Mouse (Mus musculus): ENCODE measurements around the gene Becn1. TPM values are rescaled to one million over a fixed set of nuclear protein-coding genes. Genes with fewer than 3 reads are reported as not detected.

The Becn1 gene
- total and polyA plus RNA-seq, 3 experiments: 122 to 167 TPM; not detected in 1

DNA sequence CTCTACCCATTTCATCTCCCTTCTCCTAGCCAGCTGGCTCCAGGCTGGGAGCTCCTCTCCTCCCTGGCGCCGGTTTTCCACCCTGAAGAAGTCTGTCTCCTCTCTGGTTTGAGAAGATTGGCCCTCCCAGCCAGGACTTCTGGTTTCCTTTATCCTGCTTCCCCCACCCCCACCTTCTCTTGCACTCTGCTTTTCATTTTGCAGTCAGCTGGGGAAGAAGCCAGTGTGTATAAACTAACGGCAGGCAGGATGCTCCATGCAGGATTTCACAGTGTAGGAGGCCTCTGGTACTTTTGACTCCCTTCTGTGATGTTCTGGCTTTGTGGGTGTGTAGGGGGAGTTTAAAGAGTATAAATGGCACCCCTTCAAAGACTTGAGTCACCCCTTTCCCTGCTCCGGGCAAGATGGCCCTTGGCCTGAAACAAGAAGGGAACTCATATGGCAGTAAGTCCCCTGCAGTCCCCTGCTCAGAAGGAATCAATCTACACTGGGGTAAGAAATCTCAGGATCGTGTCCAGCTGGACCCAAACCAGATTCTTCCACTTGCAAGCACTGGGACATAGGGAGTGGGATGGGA, 63.9 kb downstream of the Becn1 start:
- H3K36me3 ChIP-seq (ENCODE audit: control insufficient read depth in 1 of 2, insufficient read depth in 2 of 2, low read length in 2 of 2): no peaks in the 10 kb centered on the region
- H3K9me3 ChIP-seq (replicated peaks; ENCODE audit: insufficient read depth, low read length): no peaks in the 10 kb centered on the region
- no peak overlapping the region for H3K9ac ChIP-seq (ENCODE audit: control insufficient read depth, low read depth, low read length, poor library complexity, severe bottlenecking)
- H3K27ac ChIP-seq (ENCODE audit: control insufficient read depth, low read depth, low read length): no peak overlapping the region
- H3K79me2 ChIP-seq (ENCODE audit: control insufficient read depth, insufficient read depth, low read length, poor library complexity): no peaks in the 10 kb centered on the region
- DNase-seq (ENCODE audit: low read depth, low spot score): no peak
- TF ChIP-seq NELFE (IDR thresholded peaks at IDR 0.05; ENCODE audit: low read depth, low read length): no peak
- no peak for TF ChIP-seq ZMIZ1 (IDR thresholded peaks at IDR 0.05; ENCODE audit: low read depth, low read length)
- no peak for TF ChIP-seq KAT2A (conservative IDR thresholded peaks at IDR 0.05; ENCODE audit: low read depth, low read length)
- TF ChIP-seq MYC (IDR thresholded peaks at IDR 0.05; ENCODE audit: low read depth, low read length): no peak
- no peak for TF ChIP-seq ZKSCAN1 (IDR thresholded peaks at IDR 0.05; ENCODE audit: low read depth, low read length)
- TF ChIP-seq HCFC1 (IDR thresholded peaks at IDR 0.05; ENCODE audit: low read depth, low read length): no peak
- TF ChIP-seq MEF2A (IDR thresholded peaks at IDR 0.05; ENCODE audit: extremely low read depth, insufficient replicate concordance, low read depth, low read length, poor library complexity, severe bottlenecking): no peak
- no peak for TF ChIP-seq ZNF384 (IDR thresholded peaks at IDR 0.05; ENCODE audit: low read depth, low read length)
- TF ChIP-seq MAZ (IDR thresholded peaks at IDR 0.05; ENCODE audit: low read depth, low read length): no peak
- no peak for TF ChIP-seq RAD21 (IDR thresholded peaks at IDR 0.05; ENCODE audit: low read depth, low read length)
- TF ChIP-seq SMC3 (IDR thresholded peaks at IDR 0.05; ENCODE audit: low read depth, low read length): no peak
- no peak for TF ChIP-seq GABPA (IDR thresholded peaks at IDR 0.05; ENCODE audit: low read depth, low read length)
- no peak for TF ChIP-seq ETS1 (IDR thresholded peaks at IDR 0.05; ENCODE audit: low read depth, low read length)
- no peak for TF ChIP-seq CHD1 (IDR thresholded peaks at IDR 0.05; ENCODE audit: low read depth, low read length)
- peaks cover 0 to 12% of the 10 kb centered on the region in 2 experiments for H3K27me3 ChIP-seq (ENCODE audit: control insufficient read depth in 1 of 2, insufficient read depth in 2 of 2, low read length in 2 of 2)
- no peaks in the 10 kb centered on the region; a peak in 1 of 4 replicates for H3K4me1 ChIP-seq (ENCODE audit: control insufficient read depth in 1 of 2, insufficient read depth in 2 of 2, low read length in 2 of 2)
- H3K4me3 ChIP-seq (ENCODE audit: control insufficient read depth in 1 of 2, insufficient read depth in 1 of 2, low read depth in 2 of 2, low read length in 2 of 2): no peak overlapping the region

DNA sequence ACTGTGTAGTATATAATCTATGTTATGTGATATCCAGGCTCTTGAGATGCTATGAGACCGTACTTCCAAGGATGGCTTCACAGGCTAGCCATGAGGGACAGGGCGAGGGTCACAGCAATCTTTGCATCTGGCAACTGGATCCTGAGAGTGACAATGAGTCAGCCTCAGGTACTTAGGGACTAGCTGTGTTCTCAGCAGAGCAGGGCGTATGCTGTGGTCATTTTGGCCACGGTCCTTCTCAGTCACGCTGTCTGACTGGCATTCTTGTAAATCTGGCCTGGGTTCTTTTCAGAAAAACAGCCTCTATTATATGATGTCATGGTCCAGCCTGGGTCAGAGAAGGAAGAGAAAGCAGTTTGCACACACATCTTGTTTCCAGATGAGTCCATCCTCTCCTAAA, 65.3 kb downstream of the Becn1 start:
- H3K9ac ChIP-seq (ENCODE audit: control insufficient read depth, low read depth, low read length, poor library complexity, severe bottlenecking): no peak overlapping the region
- no peak for DNase-seq (ENCODE audit: low read depth, low spot score)
- no peaks in the 10 kb centered on the region for H3K9me3 ChIP-seq (replicated peaks; ENCODE audit: insufficient read depth, low read length)
- H3K36me3 ChIP-seq (ENCODE audit: control insufficient read depth in 1 of 2, insufficient read depth in 2 of 2, low read length in 2 of 2): peaks cover 0 to 9% of the 10 kb centered on the region in 2 experiments; a peak in 2 of 4 replicates
- no peak overlapping the region for H3K27ac ChIP-seq (ENCODE audit: control insufficient read depth, low read depth, low read length)
- TF ChIP-seq ETS1 (IDR thresholded peaks at IDR 0.05; ENCODE audit: low read depth, low read length) (no peak), MEF2A (IDR thresholded peaks at IDR 0.05; ENCODE audit: extremely low read depth, insufficient replicate concordance, low read depth, low read length, poor library complexity, severe bottlenecking) (no peak), POLR2AphosphoS2 (IDR thresholded peaks at IDR 0.05; ENCODE audit: low read length) (no peak)
- H3K79me2 ChIP-seq (ENCODE audit: control insufficient read depth, insufficient read depth, low read length, poor library complexity): no peaks in the 10 kb centered on the region
- peaks cover 0 to 9% of the 10 kb centered on the region in 2 experiments for H3K27me3 ChIP-seq (ENCODE audit: control insufficient read depth in 1 of 2, insufficient read depth in 2 of 2, low read length in 2 of 2)
- H3K4me3 ChIP-seq (ENCODE audit: control insufficient read depth in 1 of 2, insufficient read depth in 1 of 2, low read depth in 2 of 2, low read length in 2 of 2): no peak overlapping the region
- peaks cover 0 to 6% of the 10 kb centered on the region in 2 experiments; a peak in 3 of 4 replicates for H3K4me1 ChIP-seq (ENCODE audit: control insufficient read depth in 1 of 2, insufficient read depth in 2 of 2, low read length in 2 of 2)

Other genes with a start within 250 kb of the Becn1 start
Only the 30 nearest of the 31 such genes appear.
- gene Naglu, start 232.3 kb downstream of the Becn1 start, total RNA-seq (2012; rRNA removed): 1.1 and 1.5 TPM in 2 replicates
- gene Naglu, start 232.3 kb downstream of the Becn1 start, polyA plus RNA-seq (2012; ENCODE audit: insufficient read depth in 1 of 2, insufficient read length in 2 of 2, low read depth in 1 of 2, low replicate concordance in 2 of 2, missing spikeins in 1 of 2): 1 to 10 TPM in 1 of 2 experiments, not detected in 1; 3.1 TPM
- not detected in 2 replicates for gene Hsd17b1, start 223.9 kb downstream of the Becn1 start, total RNA-seq (2012; rRNA removed)
- gene Hsd17b1, start 223.9 kb downstream of the Becn1 start, polyA plus RNA-seq (2012; ENCODE audit: insufficient read depth in 1 of 2, insufficient read length in 2 of 2, low read depth in 1 of 2, low replicate concordance in 2 of 2, missing spikeins in 1 of 2): not detected
- gene Coasy, start 219.7 kb downstream of the Becn1 start, total RNA-seq (2012; rRNA removed): 34.8 and 42.9 TPM in 2 replicates
- 10 to 100 TPM in 1 of 2 experiments, not detected in 1; 44.2 TPM for gene Coasy, start 219.7 kb downstream of the Becn1 start, polyA plus RNA-seq (2012; ENCODE audit: insufficient read depth in 1 of 2, insufficient read length in 2 of 2, low read depth in 1 of 2, low replicate concordance in 2 of 2, missing spikeins in 1 of 2)
- 70.8 and 75.9 TPM in 2 replicates for gene Mlx, start 215.0 kb downstream of the Becn1 start, total RNA-seq (2012; rRNA removed)
- gene Mlx, start 215.0 kb downstream of the Becn1 start, polyA plus RNA-seq (2012; ENCODE audit: insufficient read depth in 1 of 2, insufficient read length in 2 of 2, low read depth in 1 of 2, low replicate concordance in 2 of 2, missing spikeins in 1 of 2): 10 to 100 TPM in 1 of 2 experiments, not detected in 1; 57.5 TPM
- gene Psmc3ip, start 206.8 kb downstream of the Becn1 start, total RNA-seq (2012; rRNA removed): 9.1 and 14.5 TPM in 2 replicates
- 1 to 10 TPM in 1 of 2 experiments, not detected in 1; 8.2 TPM for gene Psmc3ip, start 206.8 kb downstream of the Becn1 start, polyA plus RNA-seq (2012; ENCODE audit: insufficient read depth in 1 of 2, insufficient read length in 2 of 2, low read depth in 1 of 2, low replicate concordance in 2 of 2, missing spikeins in 1 of 2)
- gene Retreg3, start 182.4 kb downstream of the Becn1 start, total RNA-seq (2012; rRNA removed): 17.0 and 24.6 TPM in 2 replicates
- gene Retreg3, start 182.4 kb downstream of the Becn1 start, polyA plus RNA-seq (2012; ENCODE audit: insufficient read depth in 1 of 2, insufficient read length in 2 of 2, low read depth in 1 of 2, low replicate concordance in 2 of 2, missing spikeins in 1 of 2): 10 to 100 TPM in 1 of 2 experiments, not detected in 1; 23.4 TPM
- 60.0 and 68.1 TPM in 2 replicates for gene Tubg1, start 182.3 kb downstream of the Becn1 start, total RNA-seq (2012; rRNA removed)
- gene Tubg1, start 182.3 kb downstream of the Becn1 start, polyA plus RNA-seq (2012; ENCODE audit: insufficient read depth in 1 of 2, insufficient read length in 2 of 2, low read depth in 1 of 2, low replicate concordance in 2 of 2, missing spikeins in 1 of 2): 100 to 1,000 TPM; 125 to 183 TPM
- gene Tubg2, start 146.4 kb downstream of the Becn1 start, total RNA-seq (2012; rRNA removed): not detected in 2 replicates
- not detected for gene Tubg2, start 146.4 kb downstream of the Becn1 start, polyA plus RNA-seq (2012; ENCODE audit: insufficient read depth in 1 of 2, insufficient read length in 2 of 2, low read depth in 1 of 2, low replicate concordance in 2 of 2, missing spikeins in 1 of 2)
- gene Cntnap1, start 131.8 kb downstream of the Becn1 start, total RNA-seq (2012; rRNA removed): not detected in 2 replicates
- gene Cntnap1, start 131.8 kb downstream of the Becn1 start, polyA plus RNA-seq (2012; ENCODE audit: insufficient read depth in 1 of 2, insufficient read length in 2 of 2, low read depth in 1 of 2, low replicate concordance in 2 of 2, missing spikeins in 1 of 2): under 1 TPM in 1 of 2 experiments, not detected in 1; 0.01 TPM
- 0.81 and 1.4 TPM in 2 replicates for gene Plekhh3, start 130.9 kb downstream of the Becn1 start, total RNA-seq (2012; rRNA removed)
- gene Plekhh3, start 130.9 kb downstream of the Becn1 start, polyA plus RNA-seq (2012; ENCODE audit: insufficient read depth in 1 of 2, insufficient read length in 2 of 2, low read depth in 1 of 2, low replicate concordance in 2 of 2, missing spikeins in 1 of 2): 1 to 10 TPM in 1 of 2 experiments, not detected in 1; 1.5 TPM
- gene Ccr10, start 126.8 kb downstream of the Becn1 start, total RNA-seq (2012; rRNA removed): not detected in 2 replicates
- not detected for gene Ccr10, start 126.8 kb downstream of the Becn1 start, polyA plus RNA-seq (2012; ENCODE audit: insufficient read depth in 1 of 2, insufficient read length in 2 of 2, low read depth in 1 of 2, low replicate concordance in 2 of 2, missing spikeins in 1 of 2)
- 5.0 and 6.3 TPM in 2 replicates for gene Ezh1, start 75.8 kb downstream of the Becn1 start, total RNA-seq (2012; rRNA removed)
- gene Ezh1, start 75.8 kb downstream of the Becn1 start, polyA plus RNA-seq (2012; ENCODE audit: insufficient read depth in 1 of 2, insufficient read length in 2 of 2, low read depth in 1 of 2, low replicate concordance in 2 of 2, missing spikeins in 1 of 2): 1 to 10 TPM in 1 of 2 experiments, not detected in 1; 8.4 TPM
- gene Ramp2, start 56.3 kb downstream of the Becn1 start, total RNA-seq (2012; rRNA removed): 0.12 TPM in 1 of 2 replicates, not detected in the other
- gene Ramp2, start 56.3 kb downstream of the Becn1 start, polyA plus RNA-seq (2012; ENCODE audit: insufficient read depth in 1 of 2, insufficient read length in 2 of 2, low read depth in 1 of 2, low replicate concordance in 2 of 2, missing spikeins in 1 of 2): not detected
- 68.4 and 75.5 TPM in 2 replicates for gene Vps25, start 48.6 kb downstream of the Becn1 start, total RNA-seq (2012; rRNA removed)
- gene Vps25, start 48.6 kb downstream of the Becn1 start, polyA plus RNA-seq (2012; ENCODE audit: insufficient read depth in 1 of 2, insufficient read length in 2 of 2, low read depth in 1 of 2, low replicate concordance in 2 of 2, missing spikeins in 1 of 2): 100 to 1,000 TPM in 1 of 2 experiments, not detected in 1; 107 TPM
- gene Wnk4, start 41.7 kb downstream of the Becn1 start, total RNA-seq (2012; rRNA removed): 0.72 and 0.92 TPM in 2 replicates
- gene Wnk4, start 41.7 kb downstream of the Becn1 start, polyA plus RNA-seq (2012; ENCODE audit: insufficient read depth in 1 of 2, insufficient read length in 2 of 2, low read depth in 1 of 2, low replicate concordance in 2 of 2, missing spikeins in 1 of 2): 1 to 10 TPM in 1 of 2 experiments, not detected in 1; 3.4 TPM
- 2.4 TPM in 2 replicates for gene Cntd1, start 23.3 kb downstream of the Becn1 start, total RNA-seq (2012; rRNA removed)
- under 1 TPM in 1 of 2 experiments, not detected in 1; 0.84 TPM for gene Cntd1, start 23.3 kb downstream of the Becn1 start, polyA plus RNA-seq (2012; ENCODE audit: insufficient read depth in 1 of 2, insufficient read length in 2 of 2, low read depth in 1 of 2, low replicate concordance in 2 of 2, missing spikeins in 1 of 2)
- gene Coa3, start 23.2 kb downstream of the Becn1 start, total RNA-seq (2012; rRNA removed): 294 and 325 TPM in 2 replicates
- 100 to 1,000 TPM in 1 of 2 experiments, not detected in 1; 120 TPM for gene Coa3, start 23.2 kb downstream of the Becn1 start, polyA plus RNA-seq (2012; ENCODE audit: insufficient read depth in 1 of 2, insufficient read length in 2 of 2, low read depth in 1 of 2, low replicate concordance in 2 of 2, missing spikeins in 1 of 2)
- gene Psme3, start 13.9 kb upstream of the Becn1 start, total RNA-seq (2012; rRNA removed): 129 and 139 TPM in 2 replicates
- gene Psme3, start 13.9 kb upstream of the Becn1 start, polyA plus RNA-seq (2012; ENCODE audit: insufficient read depth in 1 of 2, insufficient read length in 2 of 2, low read depth in 1 of 2, low replicate concordance in 2 of 2, missing spikeins in 1 of 2): 100 to 1,000 TPM; 369 to 446 TPM
- 9.1 and 12.1 TPM in 2 replicates for gene Aoc2, start 22.8 kb upstream of the Becn1 start, total RNA-seq (2012; rRNA removed)
- 10 to 100 TPM in 1 of 2 experiments, not detected in 1; 21.1 TPM for gene Aoc2, start 22.8 kb upstream of the Becn1 start, polyA plus RNA-seq (2012; ENCODE audit: insufficient read depth in 1 of 2, insufficient read length in 2 of 2, low read depth in 1 of 2, low replicate concordance in 2 of 2, missing spikeins in 1 of 2)
- 0.62 and 0.69 TPM in 2 replicates for gene Aoc3, start 28.3 kb upstream of the Becn1 start, total RNA-seq (2012; rRNA removed)
- 1 to 10 TPM in 1 of 2 experiments, not detected in 1; 2.2 TPM for gene Aoc3, start 28.3 kb upstream of the Becn1 start, polyA plus RNA-seq (2012; ENCODE audit: insufficient read depth in 1 of 2, insufficient read length in 2 of 2, low read depth in 1 of 2, low replicate concordance in 2 of 2, missing spikeins in 1 of 2)
- gene G6pc, start 65.3 kb upstream of the Becn1 start, total RNA-seq (2012; rRNA removed): not detected in 2 replicates
- gene G6pc, start 65.3 kb upstream of the Becn1 start, polyA plus RNA-seq (2012; ENCODE audit: insufficient read depth in 1 of 2, insufficient read length in 2 of 2, low read depth in 1 of 2, low replicate concordance in 2 of 2, missing spikeins in 1 of 2): not detected
- 133 TPM in 2 replicates for gene Aarsd1, start 115.3 kb upstream of the Becn1 start, total RNA-seq (2012; rRNA removed)
- gene Aarsd1, start 115.3 kb upstream of the Becn1 start, polyA plus RNA-seq (2012; ENCODE audit: insufficient read depth in 1 of 2, insufficient read length in 2 of 2, low read depth in 1 of 2, low replicate concordance in 2 of 2, missing spikeins in 1 of 2): 100 to 1,000 TPM in 1 of 2 experiments, 10 to 100 TPM in 1; 80.5 to 371 TPM
- 6.8 and 7.4 TPM in 2 replicates for gene Gm27029, start 122.5 kb upstream of the Becn1 start, total RNA-seq (2012; rRNA removed)
- 1 to 10 TPM in 1 of 2 experiments, not detected in 1; 4.2 TPM for gene Gm27029, start 122.5 kb upstream of the Becn1 start, polyA plus RNA-seq (2012; ENCODE audit: insufficient read depth in 1 of 2, insufficient read length in 2 of 2, low read depth in 1 of 2, low replicate concordance in 2 of 2, missing spikeins in 1 of 2)
- gene Rundc1, start 122.8 kb upstream of the Becn1 start, total RNA-seq (2012; rRNA removed): 8.5 and 9.2 TPM in 2 replicates
- 10 to 100 TPM in 1 of 2 experiments, not detected in 1; 13.1 TPM for gene Rundc1, start 122.8 kb upstream of the Becn1 start, polyA plus RNA-seq (2012; ENCODE audit: insufficient read depth in 1 of 2, insufficient read length in 2 of 2, low read depth in 1 of 2, low replicate concordance in 2 of 2, missing spikeins in 1 of 2)
- gene Ptges3l, start 123.0 kb upstream of the Becn1 start, total RNA-seq (2012; rRNA removed): 1.4 and 1.6 TPM in 2 replicates
- gene Ptges3l, start 123.0 kb upstream of the Becn1 start, polyA plus RNA-seq (2012; ENCODE audit: insufficient read depth in 1 of 2, insufficient read length in 2 of 2, low read depth in 1 of 2, low replicate concordance in 2 of 2, missing spikeins in 1 of 2): 1 to 10 TPM in 1 of 2 experiments, not detected in 1; 2.3 TPM
- gene Rpl27, start 140.0 kb upstream of the Becn1 start, total RNA-seq (2012; rRNA removed): 2,405 and 2,621 TPM in 2 replicates
- gene Rpl27, start 140.0 kb upstream of the Becn1 start, polyA plus RNA-seq (2012; ENCODE audit: insufficient read depth in 1 of 2, insufficient read length in 2 of 2, low read depth in 1 of 2, low replicate concordance in 2 of 2, missing spikeins in 1 of 2): 100 to 1,000 TPM in 1 of 2 experiments, not detected in 1; 595 TPM
- gene Ifi35, start 146.1 kb upstream of the Becn1 start, total RNA-seq (2012; rRNA removed): 37.5 and 64.4 TPM in 2 replicates
- 100 to 1,000 TPM in 1 of 2 experiments, 10 to 100 TPM in 1; 35.5 to 146 TPM for gene Ifi35, start 146.1 kb upstream of the Becn1 start, polyA plus RNA-seq (2012; ENCODE audit: insufficient read depth in 1 of 2, insufficient read length in 2 of 2, low read depth in 1 of 2, low replicate concordance in 2 of 2, missing spikeins in 1 of 2)
- 4.2 and 6.4 TPM in 2 replicates for gene Rnd2, start 162.7 kb upstream of the Becn1 start, total RNA-seq (2012; rRNA removed)
- 10 to 100 TPM in 1 of 2 experiments, not detected in 1; 18.6 TPM for gene Rnd2, start 162.7 kb upstream of the Becn1 start, polyA plus RNA-seq (2012; ENCODE audit: insufficient read depth in 1 of 2, insufficient read length in 2 of 2, low read depth in 1 of 2, low replicate concordance in 2 of 2, missing spikeins in 1 of 2)
- gene Vat1, start 163.9 kb upstream of the Becn1 start, total RNA-seq (2012; rRNA removed): 43.9 and 49.5 TPM in 2 replicates
- gene Vat1, start 163.9 kb upstream of the Becn1 start, polyA plus RNA-seq (2012; ENCODE audit: insufficient read depth in 1 of 2, insufficient read length in 2 of 2, low read depth in 1 of 2, low replicate concordance in 2 of 2, missing spikeins in 1 of 2): 100 to 1,000 TPM in 1 of 2 experiments, not detected in 1; 125 TPM
- 35.3 and 37.1 TPM in 2 replicates for gene Brca1, start 249.7 kb upstream of the Becn1 start, total RNA-seq (2012; rRNA removed)
- gene Brca1, start 249.7 kb upstream of the Becn1 start, polyA plus RNA-seq (2012; ENCODE audit: insufficient read depth in 1 of 2, insufficient read length in 2 of 2, low read depth in 1 of 2, low replicate concordance in 2 of 2, missing spikeins in 1 of 2): 1,000 to 10,000 TPM in 1 of 2 experiments, 10 to 100 TPM in 1; 25.7 to 1,155 TPM